Mouse (Mus musculus): ENCODE measurements around the gene Fbxo33.
"Not testable (repeated sequence)": the region's sequence is repeated elsewhere in the genome, so short reads cannot be mapped to it uniquely, and the experiment has no call there.

The Fbxo33 gene

GRCm38 (mm10) chr12:59219325-59220225 lies at the start of gene Fbxo33:
Gene Fbxo33, minus strand, starts transcription at chr12:59219725.
- peak; percentile 96 for DNase-seq (ENCODE audit: low spot score)

DNA sequence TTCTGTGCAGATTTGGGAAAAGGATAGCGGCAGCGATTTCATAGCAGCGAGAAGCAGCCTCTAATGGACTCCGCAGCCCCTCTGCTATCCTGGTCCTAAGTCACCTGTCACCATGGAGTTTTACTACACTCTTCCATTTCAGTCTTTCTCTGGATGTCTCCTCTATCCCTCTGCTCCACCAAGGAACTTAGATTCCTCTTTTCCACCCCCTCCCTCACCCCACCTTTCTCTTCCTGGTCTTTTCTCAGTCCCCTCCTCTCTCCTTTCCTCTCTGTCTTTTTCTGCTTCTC lies 46.4 kb upstream of the Fbxo33 start:
- DNase-seq (ENCODE audit: low spot score): no peak

- no peak for DNase-seq (ENCODE audit: low spot score)
Measured at GRCm38 (mm10) chr12:59265207-59265941, 45.8 kb upstream of the Fbxo33 start.

GRCm38 (mm10) chr12:59262841-59263240 lies 43.3 kb upstream of the Fbxo33 start:
- DNase-seq (ENCODE audit: low spot score): no peak

DNA sequence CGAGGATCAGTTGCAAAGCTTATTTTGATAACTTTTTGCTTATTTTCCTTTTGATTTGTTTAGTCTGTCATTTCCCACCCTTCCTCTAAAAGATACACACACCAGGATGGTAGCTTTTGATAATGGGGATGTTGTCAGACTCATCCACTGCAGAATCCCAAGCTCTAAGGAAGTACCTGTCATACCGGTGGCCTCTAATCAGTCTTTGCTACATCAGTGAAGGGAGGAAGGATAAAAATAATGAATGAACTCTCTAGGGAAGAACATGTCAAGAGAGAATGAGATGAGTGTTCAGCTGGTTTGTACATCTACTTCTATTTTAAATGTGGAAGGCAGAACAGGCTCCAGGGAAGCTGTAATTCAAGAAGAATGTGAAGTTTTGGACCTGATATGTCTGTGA lies 41.3 kb upstream of the Fbxo33 start:
- no peak for DNase-seq (ENCODE audit: low spot score)

- no peak for DNase-seq (ENCODE audit: low spot score)
Measured at GRCm38 (mm10) chr12:59260362-59260761, 40.8 kb upstream of the Fbxo33 start.

GRCm38 (mm10) chr12:59259015-59259414 lies 39.5 kb upstream of the Fbxo33 start:
- DNase-seq (ENCODE audit: low spot score): no peak

GRCm38 (mm10) chr12:59250259-59250827 lies 30.8 kb upstream of the Fbxo33 start:
- DNase-seq (ENCODE audit: low spot score): no peak

DNA sequence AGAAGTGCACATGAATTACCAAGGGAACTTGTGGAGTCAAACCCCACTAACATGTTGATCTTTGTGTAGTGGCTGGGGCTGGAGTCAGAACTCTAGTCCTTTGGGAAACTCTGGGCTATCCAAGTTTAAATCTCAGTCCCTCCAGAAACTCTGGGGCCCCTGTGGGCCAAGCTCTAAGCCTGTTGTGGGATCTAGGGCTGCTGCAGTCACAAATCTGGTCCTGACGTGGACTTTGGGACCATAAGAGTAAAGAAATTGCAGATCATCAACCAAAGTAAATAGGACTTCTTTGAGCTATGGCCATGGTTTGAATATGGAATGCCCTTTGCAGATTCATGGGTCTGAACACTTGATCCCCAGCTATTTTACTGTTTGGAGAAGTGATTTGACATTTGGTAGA lies 29.4 kb upstream of the Fbxo33 start:
- no peak for DNase-seq (ENCODE audit: low spot score)

DNA sequence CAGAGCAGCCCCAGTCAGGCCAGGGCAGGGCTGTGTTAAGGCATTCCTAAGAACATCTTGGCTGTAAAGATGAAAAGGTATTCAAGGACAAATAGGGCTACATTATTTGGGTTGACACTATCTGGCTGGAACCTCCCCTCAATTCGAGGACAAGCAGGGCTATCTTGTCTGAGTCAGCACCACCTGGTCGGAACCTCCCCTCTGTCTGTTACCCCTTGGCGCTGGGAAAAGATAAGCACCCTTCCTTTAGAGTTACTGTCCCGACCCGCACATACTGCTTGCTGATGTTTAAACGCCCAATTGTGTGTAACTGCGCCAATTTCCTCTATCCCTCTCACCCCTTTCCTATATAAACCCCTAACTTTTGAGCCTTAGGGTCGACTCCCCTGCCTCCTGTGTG lies 21.5 kb upstream of the Fbxo33 start:
- DNase-seq (ENCODE audit: low spot score): not testable (repeated sequence)

GRCm38 (mm10) chr12:59238434-59238833 lies 18.9 kb upstream of the Fbxo33 start:
- DNase-seq (ENCODE audit: low spot score): no peak

- DNase-seq (ENCODE audit: low spot score): no peak
Measured at GRCm38 (mm10) chr12:59228401-59228800, 8.9 kb upstream of the Fbxo33 start.

DNA sequence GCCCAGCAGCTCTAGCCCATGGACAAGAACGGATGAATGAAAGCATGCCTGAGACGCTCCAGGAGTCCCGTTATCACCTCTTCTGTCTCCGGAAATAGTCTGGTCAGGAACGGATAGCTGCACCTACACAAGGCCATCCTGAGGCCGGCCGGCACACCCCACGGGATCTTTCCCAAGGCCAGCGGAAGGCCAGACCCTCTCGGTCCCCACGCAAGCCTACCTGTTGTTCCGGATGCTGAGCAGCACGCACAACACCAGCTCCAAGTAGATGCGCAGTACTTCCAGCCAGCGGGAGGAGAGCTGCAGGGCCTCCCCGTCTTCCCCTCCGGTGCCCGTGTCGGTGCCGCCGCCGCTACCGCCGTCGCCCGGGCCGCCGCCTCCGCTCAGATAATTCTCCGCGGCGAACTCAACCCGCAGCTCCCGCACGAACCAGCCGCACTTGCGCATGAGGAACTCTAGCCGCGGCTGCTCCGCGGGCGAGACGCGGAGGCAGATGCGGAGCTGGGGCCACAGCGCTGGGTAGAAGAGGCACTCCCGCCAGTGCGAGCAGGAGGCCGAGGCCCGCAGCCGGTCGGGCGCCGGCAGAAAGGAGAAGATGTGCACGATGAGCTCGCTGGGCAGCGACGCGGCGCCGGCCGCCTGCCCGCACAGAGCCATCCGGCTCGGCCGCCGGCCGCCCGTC lies 744 bp downstream of the Fbxo33 start:
- no peak for DNase-seq (ENCODE audit: low spot score)

GRCm38 (mm10) chr12:59217331-59217730 lies 2.2 kb downstream of the Fbxo33 start:
- no peak for DNase-seq (ENCODE audit: low spot score)

DNA sequence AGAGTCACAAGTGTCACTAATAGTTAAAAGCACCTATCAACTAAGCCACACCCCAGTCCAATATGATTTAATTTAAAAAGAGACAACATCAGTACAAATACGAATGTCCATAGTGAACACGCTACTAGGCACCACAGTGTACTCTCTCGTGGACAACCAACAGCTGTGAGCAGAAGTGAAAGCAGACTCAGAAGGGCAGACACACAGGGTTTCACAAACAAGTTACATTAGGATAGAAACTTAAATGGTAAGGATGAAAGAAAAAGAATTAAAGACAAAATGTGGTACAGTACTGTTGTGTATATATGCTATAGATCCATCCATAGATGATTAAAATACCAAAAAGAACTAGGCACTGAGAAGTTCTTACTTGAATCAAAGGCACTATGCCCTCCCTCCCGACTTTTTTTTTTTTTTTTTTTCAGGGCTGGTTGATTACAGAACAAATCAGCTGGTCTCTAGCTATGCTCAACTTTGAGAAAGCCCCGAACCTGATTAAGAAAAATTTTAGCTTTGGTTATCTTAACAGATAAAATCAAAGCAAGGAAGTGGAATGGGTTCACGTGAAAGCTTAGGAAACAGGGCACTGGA lies 2.8 kb downstream of the Fbxo33 start:
- DNase-seq (ENCODE audit: low spot score): no peak

DNA sequence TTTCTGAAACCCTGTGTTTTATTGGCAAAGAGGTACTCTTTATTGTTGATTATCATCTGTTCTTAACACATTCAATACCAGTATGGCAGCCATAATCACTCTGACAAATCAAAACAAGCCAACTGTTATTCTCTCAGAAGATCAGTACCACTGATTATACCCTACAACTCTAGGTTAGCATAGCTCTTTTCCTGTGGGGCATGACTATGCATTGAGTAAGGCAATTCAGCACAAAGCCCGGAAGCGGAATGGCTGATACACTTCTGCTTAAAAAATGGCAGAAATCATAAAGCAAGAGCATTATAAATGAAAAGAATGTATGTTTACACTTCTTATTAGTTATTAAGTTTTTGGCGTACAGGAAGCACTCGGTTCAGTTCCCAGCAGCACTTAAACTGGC lies 3.3 kb downstream of the Fbxo33 start:
- no peak for DNase-seq (ENCODE audit: low spot score)

DNA sequence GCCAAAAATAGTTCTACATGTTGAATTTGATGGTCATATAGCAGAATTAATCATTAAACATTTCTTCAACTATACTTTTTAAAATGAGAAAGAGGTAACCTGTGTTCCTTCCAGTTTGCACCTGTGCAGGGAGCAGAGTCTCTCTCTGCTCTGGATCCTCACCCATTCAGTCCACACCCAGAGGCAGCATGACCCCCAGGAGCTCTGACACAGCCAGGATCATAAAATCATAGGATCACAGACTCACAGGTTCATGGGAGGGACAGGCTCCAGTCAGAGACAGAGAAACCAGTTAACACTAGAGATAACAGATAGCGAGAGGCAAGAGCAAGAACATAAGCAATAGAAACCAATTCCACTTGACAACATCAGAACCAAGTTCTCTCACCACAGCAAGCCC lies 11.7 kb downstream of the Fbxo33 start:
- DNase-seq (ENCODE audit: low spot score): no peak

DNA sequence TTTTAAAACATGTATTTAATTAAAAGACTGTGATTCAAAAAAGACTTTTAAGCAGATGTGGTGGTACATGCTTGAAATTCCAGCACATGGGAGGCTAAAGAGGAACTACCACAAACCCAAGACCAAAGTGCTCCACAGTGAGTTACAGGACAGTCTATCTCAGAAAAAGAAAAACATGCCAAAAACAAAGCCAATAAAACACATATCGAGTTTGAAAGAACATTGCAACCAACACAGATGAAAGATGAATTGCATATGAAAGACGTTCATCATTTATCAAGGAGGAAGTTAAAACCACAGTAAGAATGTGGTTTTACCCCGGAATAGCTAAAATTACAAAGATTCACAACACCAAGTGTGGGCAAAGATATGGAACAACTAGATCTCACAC lies 12.5 kb downstream of the Fbxo33 start:
- no peak for DNase-seq (ENCODE audit: low spot score)

DNA sequence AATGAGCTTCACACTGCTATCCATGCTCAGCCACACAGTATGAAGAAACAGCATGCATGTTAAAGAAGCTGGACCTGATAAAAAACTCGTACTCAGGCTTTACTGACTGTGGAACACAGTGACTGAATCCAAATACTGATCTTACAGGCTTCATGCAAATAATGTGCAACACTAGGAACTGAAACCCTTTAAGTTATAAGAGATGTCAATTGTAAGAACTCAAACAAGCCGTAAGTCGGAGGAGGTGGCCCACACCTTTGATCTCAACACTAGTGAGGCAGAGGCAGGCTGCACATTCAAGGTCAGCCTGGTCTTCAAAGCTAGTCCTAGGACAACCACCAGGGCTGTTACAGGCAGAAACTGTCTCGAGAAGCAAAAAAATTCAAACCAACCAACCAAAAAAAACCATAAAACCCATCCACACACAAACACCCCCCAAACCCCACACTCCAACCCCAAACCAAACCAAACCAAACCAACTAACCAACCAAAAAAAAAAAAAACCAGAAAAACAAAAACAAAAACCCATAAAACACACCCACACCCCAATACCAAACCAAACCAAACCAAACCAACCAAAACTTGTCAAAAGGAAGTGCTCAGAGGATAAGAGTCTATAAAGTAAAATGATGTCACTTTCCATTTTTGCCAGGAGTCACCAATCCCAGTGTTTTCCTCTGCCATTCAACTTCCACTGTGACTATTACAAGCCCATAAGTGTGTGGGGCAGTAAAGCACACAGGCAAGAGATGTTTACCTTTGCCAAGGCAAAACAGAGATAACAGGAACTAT lies 13.1 kb downstream of the Fbxo33 start:
- DNase-seq (ENCODE audit: low spot score): no peak

DNA sequence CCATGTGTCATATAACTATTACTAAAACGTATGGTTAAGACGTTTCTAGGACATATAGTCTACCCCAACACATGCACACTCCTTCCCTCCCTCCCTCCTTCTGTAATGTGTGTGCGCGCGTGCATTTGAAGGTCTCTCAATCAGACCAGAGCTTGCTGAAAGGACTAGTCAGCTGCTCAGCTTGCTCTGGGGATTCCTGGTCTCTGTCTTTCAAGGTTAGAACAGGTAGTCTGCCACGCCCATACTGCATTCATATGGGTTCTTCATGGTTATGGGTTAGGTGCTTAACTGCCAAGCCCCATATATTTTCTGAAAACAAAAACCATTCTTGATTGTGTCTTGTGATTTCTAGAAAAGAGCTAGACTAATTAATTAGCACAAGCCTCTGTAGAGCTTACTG lies 14.0 kb downstream of the Fbxo33 start:
- no peak for DNase-seq (ENCODE audit: low spot score)

GRCm38 (mm10) chr12:59199361-59199760 lies 20.2 kb downstream of the Fbxo33 start:
- no peak for DNase-seq (ENCODE audit: low spot score)
